Mouse (Mus musculus) liver, postnatal 0 days (tissue): ENCODE measurements at regions not wholly inside any gene's neighbourhood (a gene's known extent, or its start where the extent isn't known, plus 50 kb on each side); places are given as distances from the start of the nearest gene placed in this dataset.

ENCODE experiments used
- ATAC-seq: fragments of 200-750 bp; cut with Nextera tagmentation; 2 replicates; pipeline ENCODE4 v1.8.0; 2017; ENCODE audit warnings: mild to moderate bottlenecking, moderate library complexity
- DNase-seq: peaks from one replicate; pipeline ENCODE4 v3.0.0-alpha.2; 2016
- H3K27ac ChIP-seq: fragments of 300-500 bp; sonication (generic); 2 replicates; pipeline ENCODE4 v1.5.1; 2014; ENCODE audit warnings: antibody characterized with exemption, moderate library complexity, mild to moderate bottlenecking, low read depth
- H3K27me3 ChIP-seq: fragments of 300-500 bp; sonication (generic); 2 replicates; pipeline ENCODE4 v1.6.1; 2014; ENCODE audit warnings: low read length, control low read depth, mixed read lengths; ENCODE audit not compliant: insufficient read depth
- H3K36me3 ChIP-seq: fragments of 300-500 bp; sonication (generic); replicated peaks from 2 replicates; pipeline ENCODE4 v1.6.1; 2014; ENCODE audit warnings: mild to moderate bottlenecking, control low read depth, low read length, moderate library complexity, mixed read lengths; ENCODE audit not compliant: insufficient read depth
- H3K4me1 ChIP-seq: fragments of 300-500 bp; sonication (generic); 2 replicates; pipeline ENCODE4 v1.6.1; 2014; ENCODE audit warnings: antibody characterized with exemption, mild to moderate bottlenecking, control low read depth; ENCODE audit not compliant: insufficient read depth
- H3K4me2 ChIP-seq: fragments of 300-500 bp; sonication (generic); 2 replicates; pipeline ENCODE4 v1.6.1; 2014; ENCODE audit warnings: low read depth, mild to moderate bottlenecking, low read length, moderate library complexity, mixed read lengths
- H3K4me3 ChIP-seq: fragments of 300-500 bp; sonication (generic); 2 replicates; pipeline ENCODE4 v1.5.1; 2014; ENCODE audit warnings: low read depth, low read length
- H3K9ac ChIP-seq: fragments of 300-500 bp; sonication (generic); replicated peaks from 2 replicates; pipeline ENCODE4 v1.6.1; 2014; ENCODE audit warnings: mild to moderate bottlenecking, moderate library complexity
- H3K9me3 ChIP-seq: fragments of 300-500 bp; sonication (generic); 2 replicates; pipeline ENCODE4 v1.6.1; 2016; ENCODE audit warnings: mild to moderate bottlenecking, control low read depth, low read length, mixed read lengths
- CTCF ChIP-seq: sonication (generic); IDR thresholded peaks from 2 replicates; pipeline ENCODE4 v1.5.1; 2016; ENCODE audit warnings: antibody characterized with exemption, low read depth
- EP300 ChIP-seq: IDR thresholded peaks from 2 replicates; pipeline ENCODE4 v1.6.1; 2016; ENCODE audit warnings: antibody characterized with exemption, low read depth, mild to moderate bottlenecking
- WGBS: fragments of 180-500 bp; shearing (Covaris S2); extraction: QIAGEN DNeasy Blood & Tissue Kit; methylation state at CpG from one replicate; pipeline ENCODE4 v1.1.7; 2014; ENCODE audit not compliant: insufficient replicate concordance; 5-methylcytosine and 5-hydroxymethylcytosine counted together

- no peaks in the 10 kb centered on the region for H3K36me3 ChIP-seq
- no peak for TF ChIP-seq CTCF
- no peak for TF ChIP-seq EP300
- H3K27ac ChIP-seq: no peak overlapping the region
- H3K4me1 ChIP-seq: no peaks in the 10 kb centered on the region
- no peak overlapping the region for H3K4me3 ChIP-seq
- no peak for DNase-seq
- ATAC-seq: no peak
- H3K9ac ChIP-seq: no peak overlapping the region
- no peak overlapping the region for H3K4me2 ChIP-seq
- WGBS: 63% methylated on average over 8 of the region's 8 CpGs
- H3K9me3 ChIP-seq: no peaks in the 10 kb centered on the region
- no peaks in the 10 kb centered on the region for H3K27me3 ChIP-seq
Measured at GRCm38 (mm10) chr9:71404396-71405135, 81.2 kb downstream of the Polr2m start.

DNA sequence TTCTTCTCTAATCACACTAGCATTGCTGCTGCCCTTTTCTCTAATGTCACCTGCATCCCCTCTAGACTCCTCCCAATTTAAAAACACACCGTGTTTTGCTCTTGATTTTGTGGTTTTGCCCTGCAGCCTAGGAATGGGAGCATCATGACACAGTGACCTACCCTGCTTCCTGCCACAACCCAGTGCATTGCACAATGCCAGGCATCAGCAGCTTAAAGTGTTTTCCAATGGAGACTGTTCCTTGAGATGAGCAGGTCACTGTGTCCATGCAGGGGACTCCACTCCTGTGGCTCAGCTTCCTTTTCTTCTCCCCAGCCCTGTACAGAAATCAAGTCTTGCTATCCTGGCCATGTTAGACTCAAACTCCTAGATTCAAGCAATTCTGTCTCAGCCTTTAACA lies 84.1 kb downstream of the Polr2m start:
- DNase-seq (no peak), ATAC-seq (no peak)
- Histone ChIP-seq H3K9ac (no peak overlapping the region), H3K9me3 (no peaks in the 10 kb centered on the region), H3K4me2 (no peak overlapping the region), H3K27ac (no peak overlapping the region), H3K4me3 (no peak overlapping the region), H3K27me3 (no peaks in the 10 kb centered on the region), H3K36me3 (no peaks in the 10 kb centered on the region), H3K4me1 (no peaks in the 10 kb centered on the region)
- 15% methylated on average over 1 of the region's 1 CpGs for WGBS
- TF ChIP-seq CTCF (no peak), EP300 (no peak)

DNA sequence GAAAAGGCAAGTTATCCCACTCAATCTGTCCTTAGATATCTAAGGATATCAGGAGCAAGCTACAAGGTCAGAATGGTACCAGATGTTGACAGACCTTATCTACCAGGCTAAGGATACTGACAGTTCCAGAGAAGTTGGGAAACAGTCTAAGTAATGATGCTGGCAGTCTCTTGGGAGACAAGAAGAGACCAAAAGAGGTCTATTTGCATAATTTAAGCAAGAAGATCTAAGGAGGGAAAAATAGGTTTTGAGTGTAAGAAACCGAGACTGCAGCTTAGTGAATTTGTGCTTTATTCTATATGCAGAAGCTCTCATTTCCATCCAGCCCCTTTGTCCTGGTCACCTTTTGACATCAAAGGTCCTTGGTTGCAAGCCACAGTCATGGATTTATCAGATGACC lies 86.4 kb downstream of the Polr2m start:
- ATAC-seq (no peak), DNase-seq (no peak)
- Histone ChIP-seq H3K9ac (no peak overlapping the region), H3K4me2 (no peak overlapping the region), H3K4me1 (no peaks in the 10 kb centered on the region), H3K36me3 (no peaks in the 10 kb centered on the region), H3K4me3 (no peak overlapping the region), H3K27me3 (no peaks in the 10 kb centered on the region), H3K27ac (no peak overlapping the region), H3K9me3 (no peaks in the 10 kb centered on the region)
- no peak for TF ChIP-seq EP300
- TF ChIP-seq CTCF: no peak
- WGBS: 42% methylated on average over 1 of the region's 1 CpGs

- Histone ChIP-seq H3K9me3 (no peaks in the 10 kb centered on the region), H3K4me3 (no peak overlapping the region), H3K36me3 (no peaks in the 10 kb centered on the region), H3K27ac (no peak overlapping the region), H3K9ac (no peak overlapping the region), H3K27me3 (no peaks in the 10 kb centered on the region), H3K4me1 (no peaks in the 10 kb centered on the region), H3K4me2 (no peak overlapping the region)
- ATAC-seq: no peak
- DNase-seq: no peak
- TF ChIP-seq EP300: no peak
- no peak for TF ChIP-seq CTCF
- WGBS: 59% methylated on average over 7 of the region's 7 CpGs
Measured at GRCm38 (mm10) chr9:71396784-71397183, 89.0 kb downstream of the Polr2m start.

- DNase-seq (no peak), ATAC-seq (no peak)
- H3K4me3 ChIP-seq: no peak overlapping the region
- 66% methylated on average over 5 of the region's 5 CpGs for WGBS
- no peaks in the 10 kb centered on the region for H3K27me3 ChIP-seq
- no peaks in the 10 kb centered on the region for H3K36me3 ChIP-seq
- H3K9ac ChIP-seq: no peak overlapping the region
- TF ChIP-seq EP300: no peak
- TF ChIP-seq CTCF: no peak
- no peak overlapping the region for H3K27ac ChIP-seq
- no peak overlapping the region for H3K4me2 ChIP-seq
- no peaks in the 10 kb centered on the region for H3K4me1 ChIP-seq
- no peaks in the 10 kb centered on the region for H3K9me3 ChIP-seq
Measured at GRCm38 (mm10) chr9:71390221-71390620, 95.5 kb downstream of the Polr2m start.

GRCm38 (mm10) chr9:71387426-71387825 lies 98.3 kb downstream of the Polr2m start:
- H3K4me1 ChIP-seq: no peaks in the 10 kb centered on the region
- no peaks in the 10 kb centered on the region for H3K36me3 ChIP-seq
- H3K9me3 ChIP-seq: no peaks in the 10 kb centered on the region
- DNase-seq (no peak), ATAC-seq (no peak)
- no peaks in the 10 kb centered on the region for H3K27me3 ChIP-seq
- TF ChIP-seq EP300: no peak
- TF ChIP-seq CTCF: no peak
- no peak overlapping the region for H3K4me2 ChIP-seq
- no peak overlapping the region for H3K27ac ChIP-seq
- H3K4me3 ChIP-seq: no peak overlapping the region
- H3K9ac ChIP-seq: no peak overlapping the region
- WGBS: 91% methylated on average over 7 of the region's 7 CpGs
